Mouse (Mus musculus) gastrocnemius, postnatal 25 days (tissue): Measurements from ENCODE around the gene Ankrd40. TPM values are rescaled to one million over a fixed set of nuclear protein-coding genes. Genes with fewer than 3 reads are reported as not detected.

Experiments
- DNase-seq: peaks from one replicate; pipeline ENCODE4 v3.0.0; 2022
- long read RNA-seq, 2 experiments: library from polyadenylated mRNA; stranded (forward); transcript quantifications; one replicate each; pipeline ENCODE4 v2.0.0; 2021
- total RNA-seq, 2 experiments: library from RNA; stranded (reverse); gene quantifications; 1 replicate in 1 of 2; 2 replicates in 1 of 2; pipeline ENCODE4 v1.2.3; 2021

The Ankrd40 gene
- 100 to 1,000 TPM; 191 to 205 TPM for total RNA-seq
- long read RNA-seq, experiment 1, transcript Ankrd40-203 (5 exons, 3,487 nt), result major isoform, 146 of 164 reads
- long read RNA-seq, experiment 1, partial matches to known transcripts, result 6 of 164 reads
- long read RNA-seq, experiment 1, other reads (novel, unspliced or antisense), result 8 of 164 reads
- long read RNA-seq, experiment 2, transcript Ankrd40-203 (5 exons, 3,487 nt), result major isoform, 192 of 228 reads
- long read RNA-seq, experiment 2, transcript Ankrd40-201 (5 exons, 1,215 nt), result minor isoform, 6 of 228 reads
- long read RNA-seq, experiment 2, transcript Ankrd40-202 (5 exons, 1,477 nt), result minor isoform, 7 of 228 reads
- long read RNA-seq, experiment 2, partial matches to known transcripts, result 19 of 228 reads
- long read RNA-seq, experiment 2, other reads (novel, unspliced or antisense), result 4 of 228 reads

DNA sequence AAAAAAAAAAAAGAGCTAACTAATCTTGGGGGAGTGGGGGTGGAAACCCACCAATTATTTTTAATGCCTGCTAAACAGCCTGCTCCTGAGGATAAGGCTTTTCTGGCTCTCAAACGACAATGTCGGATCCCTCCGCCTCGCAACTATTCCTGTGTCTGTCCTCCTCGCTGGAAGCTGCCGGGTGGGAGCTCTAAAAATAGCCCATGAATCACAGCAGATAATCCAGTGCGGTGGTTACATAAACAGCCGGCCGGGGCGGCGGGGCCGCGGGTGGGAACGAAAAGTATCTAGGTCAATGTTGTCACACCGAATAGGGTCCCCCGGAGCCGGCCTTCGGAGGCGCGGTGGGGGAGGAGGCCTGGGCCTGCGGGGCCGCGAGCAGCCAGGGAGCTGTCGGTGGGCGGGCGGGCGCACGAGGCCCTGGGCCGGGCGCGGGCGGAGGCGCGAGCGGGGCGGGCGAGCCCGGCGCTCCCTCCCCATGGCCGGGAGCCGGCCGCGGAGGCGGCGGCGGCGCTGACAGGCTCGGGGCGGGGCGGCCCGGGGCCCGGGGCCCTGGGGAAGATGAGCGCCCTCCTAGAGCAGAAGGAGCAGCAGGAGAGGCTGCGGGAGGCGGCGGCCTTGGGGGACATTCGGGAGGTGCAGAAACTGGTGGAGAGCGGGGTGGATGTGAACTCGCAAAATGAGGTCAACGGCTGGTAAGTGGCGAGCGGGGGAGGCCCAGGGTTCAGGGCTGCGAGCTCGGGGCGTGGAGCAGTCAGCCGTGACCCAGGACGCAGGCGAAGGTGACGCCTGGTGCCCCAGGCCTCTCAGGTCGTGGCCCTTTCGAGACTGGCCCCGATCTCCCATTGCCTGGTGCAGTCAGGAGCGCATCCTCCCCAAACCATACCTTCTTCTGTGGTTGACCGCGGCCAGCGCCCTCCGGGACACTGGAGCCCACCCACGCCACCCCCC is at the start of gene Ankrd40:
Ankrd40 (plus strand) TSS at position 309 of the 951 bp plus-strand sequence.
- peak; percentile 95 for DNase-seq

DNA sequence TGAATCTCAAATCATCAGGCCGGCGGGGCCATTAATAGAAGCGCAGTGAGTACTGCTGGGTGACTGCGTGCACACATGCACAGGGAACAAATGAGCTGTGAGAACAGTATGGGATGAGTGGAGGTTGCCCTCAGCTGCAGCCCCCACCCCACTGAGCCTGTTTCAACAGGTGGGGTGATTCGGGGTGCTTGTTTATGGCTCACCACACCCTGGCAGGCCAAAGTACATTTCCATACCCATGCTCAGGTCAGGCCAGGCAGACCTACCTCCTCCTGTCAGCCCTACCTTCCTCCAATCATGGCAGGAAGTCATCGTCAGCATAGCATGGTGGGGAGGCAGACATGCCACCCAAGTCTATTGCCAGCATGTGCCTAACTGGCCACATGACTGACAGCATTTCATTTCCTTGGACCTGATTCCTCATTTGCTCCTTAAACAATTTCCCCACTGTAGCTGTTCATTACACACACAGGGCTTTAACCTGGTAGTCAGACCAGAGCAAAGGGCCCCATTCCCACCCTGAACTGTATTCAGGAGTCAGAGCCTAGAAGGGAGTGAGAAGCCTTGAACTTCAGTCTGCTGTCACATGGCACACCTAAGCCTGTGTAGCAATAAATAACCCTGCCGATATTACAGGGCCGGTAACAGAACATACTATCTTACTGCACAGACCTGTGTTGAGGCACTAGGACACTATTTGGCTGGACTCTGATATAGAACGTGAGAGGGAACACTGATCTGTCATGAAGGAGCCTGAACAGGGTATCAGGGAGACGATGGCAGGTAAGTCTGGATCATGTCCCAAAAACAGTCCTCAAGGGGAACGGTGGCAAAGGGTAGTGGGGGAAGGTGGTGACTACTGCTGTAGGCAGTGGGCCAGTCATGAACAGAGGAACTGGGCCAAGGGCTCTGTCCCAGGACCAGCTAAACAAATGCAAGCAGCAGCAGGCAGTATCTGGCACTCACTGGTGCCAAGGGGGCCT is 46.3 kb upstream of the Ankrd40 start, which contains the start of gene Gm21885:
Gm21885 (plus strand) TSS at position 675 of the 983 bp plus-strand sequence.
- DNase-seq, result no peak

DNA sequence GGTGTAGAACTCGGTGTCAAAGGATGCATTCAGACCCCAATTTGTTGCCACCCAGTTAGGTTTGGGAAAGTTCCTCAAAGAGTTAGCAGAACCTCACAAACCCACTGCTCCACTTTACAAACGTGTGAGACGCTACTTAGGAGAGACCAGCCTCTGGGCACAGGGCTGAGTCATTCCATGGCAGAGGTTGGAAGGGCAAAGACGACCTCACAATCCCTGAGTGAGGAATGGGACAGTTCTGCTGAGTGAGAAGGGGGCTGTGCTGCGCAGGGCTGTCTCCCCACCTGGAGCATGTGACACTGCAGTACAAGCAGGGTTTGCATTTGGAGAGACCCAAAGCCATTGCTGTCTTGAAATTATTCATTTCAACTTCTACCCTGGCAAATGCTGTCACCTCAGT is 45.5 kb upstream of the Ankrd40 start:
- DNase-seq, result no peak

DNA sequence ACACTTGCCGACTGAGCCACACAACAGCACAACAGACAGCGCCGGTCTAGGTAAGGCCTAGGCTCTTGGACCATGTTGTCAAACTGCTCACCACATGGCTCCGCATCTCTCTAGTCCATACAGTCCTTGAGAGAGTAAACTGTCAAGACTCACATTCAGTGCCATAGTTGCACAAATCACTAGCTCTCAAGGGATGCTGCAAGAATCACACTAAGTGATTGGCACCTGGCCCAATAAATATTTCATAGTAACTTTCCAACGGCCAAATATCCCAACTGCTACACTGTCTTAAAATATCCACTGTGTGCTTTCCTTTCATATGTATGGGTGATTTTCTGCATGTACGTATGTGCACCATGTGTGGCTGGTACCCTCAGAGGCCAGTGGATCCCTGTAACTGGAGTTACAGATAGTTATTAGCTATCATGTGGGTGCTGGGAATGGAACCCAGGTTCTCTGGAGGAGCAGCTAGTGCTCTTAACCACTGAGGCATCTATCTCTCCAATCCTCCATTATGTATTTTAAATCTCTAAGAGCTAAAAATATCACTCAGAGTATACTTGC is 44.2 kb upstream of the Ankrd40 start:
- DNase-seq, result no peak

DNA sequence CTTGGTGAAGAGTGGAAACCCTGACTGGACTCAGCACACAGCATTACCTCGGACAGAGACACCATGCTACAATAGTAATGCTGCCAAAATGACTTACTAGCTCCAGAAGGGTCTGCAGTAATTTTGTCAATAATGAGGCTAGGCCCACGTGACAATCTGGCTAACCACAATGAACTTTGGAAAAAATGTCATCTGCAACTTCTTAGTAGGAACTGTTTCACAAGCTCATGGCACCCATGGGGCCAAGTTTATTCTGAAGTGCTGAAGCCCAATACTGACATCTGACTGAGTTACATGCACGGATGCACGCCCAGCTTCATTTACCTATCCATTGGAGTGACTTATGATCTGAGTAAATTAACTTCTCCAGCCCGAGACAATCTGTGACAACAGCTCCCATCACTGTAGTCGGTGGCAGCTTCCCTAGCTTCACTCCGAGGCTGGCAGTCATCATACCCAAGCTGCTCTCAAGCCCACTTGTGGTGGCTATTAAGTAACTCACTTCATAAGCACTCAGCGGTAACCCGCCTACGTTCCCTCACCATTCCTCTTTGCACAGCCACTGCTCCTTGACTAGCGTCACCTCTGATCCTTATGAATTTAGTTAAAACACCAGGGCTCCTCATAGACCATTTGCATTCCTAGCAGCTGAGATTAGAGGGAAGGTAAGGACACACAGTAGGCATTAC is 41.8 kb upstream of the Ankrd40 start:
- no peak for DNase-seq

DNA sequence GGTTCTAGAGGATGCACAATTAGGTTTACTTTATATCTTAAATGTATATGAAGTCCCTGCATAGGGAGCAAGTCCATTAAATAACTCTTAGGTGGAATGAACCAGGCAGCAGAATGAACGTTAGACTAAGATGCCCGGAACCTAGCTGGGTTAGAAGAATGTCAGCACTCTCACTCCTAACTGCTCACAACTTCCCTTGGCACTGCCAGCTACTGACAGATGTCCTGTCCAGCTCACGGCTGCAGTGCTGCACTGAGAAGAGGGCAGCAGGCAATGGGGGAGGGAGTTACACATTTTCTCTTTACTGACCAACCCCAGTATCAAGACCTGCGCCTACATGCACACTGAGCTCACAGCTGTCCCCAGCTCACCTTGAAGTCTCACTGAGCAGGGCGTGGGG is 40.7 kb upstream of the Ankrd40 start:
- DNase-seq, result no peak

DNA sequence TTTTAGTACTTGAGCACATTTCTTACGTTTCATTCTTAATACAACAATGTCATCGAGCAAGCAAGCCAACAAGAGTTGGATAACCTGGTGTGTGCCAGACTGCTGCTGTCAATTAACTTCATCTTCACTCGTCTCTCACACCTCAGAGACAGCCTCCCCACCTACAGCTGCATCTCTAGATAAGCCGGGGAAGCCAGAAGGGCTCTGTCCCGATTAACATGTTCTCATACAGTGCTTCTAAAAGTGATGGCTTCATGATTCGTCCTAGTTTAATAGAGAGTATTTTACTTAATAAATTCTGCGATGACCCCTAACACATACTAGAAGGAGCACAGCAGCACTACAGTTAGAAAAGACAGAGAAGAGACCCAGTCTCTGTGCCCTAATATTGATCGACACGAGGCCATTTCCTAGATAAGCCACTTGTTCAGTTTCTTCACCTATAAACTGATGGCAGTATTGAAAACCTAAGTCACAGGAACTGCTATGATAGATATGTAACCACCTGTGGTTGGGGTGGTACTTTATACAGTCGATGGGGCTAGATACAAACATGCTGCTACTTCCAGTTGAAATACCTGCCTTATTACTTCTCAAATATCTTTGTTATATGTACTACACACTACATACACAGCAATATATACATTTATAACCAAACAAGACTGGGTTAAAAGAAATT is 37.6 kb upstream of the Ankrd40 start:
- DNase-seq, result no peak

DNA sequence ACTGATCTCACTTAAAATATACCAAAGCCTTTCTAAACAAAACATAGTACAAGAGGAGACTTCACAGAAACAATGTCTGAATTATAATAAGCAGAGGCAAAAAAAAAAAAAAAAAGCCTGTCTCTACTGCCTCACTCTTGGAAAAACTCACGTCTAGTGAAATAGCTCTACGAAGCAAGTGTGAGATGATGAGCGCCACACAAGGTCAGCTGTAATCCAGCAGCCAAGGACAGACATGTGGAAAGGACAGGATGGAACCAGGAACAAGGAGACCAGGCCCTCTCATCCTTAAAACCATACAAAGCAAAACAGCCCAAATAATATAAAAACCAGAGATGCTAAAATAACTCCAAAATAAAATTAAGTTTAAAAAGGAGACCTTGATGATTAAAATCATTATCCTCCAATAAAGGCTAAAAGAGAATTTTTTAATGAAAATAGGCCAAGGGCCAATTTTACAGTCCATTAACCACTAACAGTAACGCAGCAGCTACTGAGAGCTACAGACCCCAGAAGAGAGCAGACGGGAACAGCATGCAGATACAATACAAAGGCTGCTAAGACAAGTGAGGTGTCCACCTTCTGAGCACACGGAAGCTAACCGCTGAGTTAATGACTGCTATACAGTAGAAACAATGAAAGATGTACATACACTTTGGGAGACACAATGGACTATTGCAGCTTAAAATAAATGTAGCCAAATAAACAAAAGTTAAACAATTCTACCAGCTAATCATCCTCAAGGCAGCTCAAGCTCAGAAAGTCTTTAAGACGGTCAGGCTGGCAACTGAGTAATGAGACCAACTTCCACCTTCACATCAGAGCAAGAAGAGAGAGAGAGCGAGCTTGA is 32.6 kb upstream of the Ankrd40 start:
- no peak for DNase-seq

DNA sequence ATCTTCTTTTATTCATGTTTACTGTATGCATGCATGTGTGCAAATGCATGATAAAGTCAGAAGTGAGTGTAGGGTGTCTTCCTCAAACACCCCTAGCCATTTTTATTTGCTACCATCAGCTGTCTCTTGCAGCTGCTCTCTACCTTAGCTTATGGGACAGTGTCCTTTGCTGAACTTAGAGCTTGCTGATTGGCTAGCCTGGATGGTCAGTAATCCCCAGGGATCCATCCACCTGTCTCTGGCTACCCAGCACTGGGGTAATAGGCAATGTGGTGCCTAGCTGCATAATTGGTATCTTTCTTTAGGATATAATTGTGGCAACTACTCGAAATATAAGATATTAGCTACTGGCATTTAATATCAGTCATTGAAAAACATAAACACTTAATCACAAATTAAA is 15.1 kb upstream of the Ankrd40 start:
- DNase-seq, result no peak

DNA sequence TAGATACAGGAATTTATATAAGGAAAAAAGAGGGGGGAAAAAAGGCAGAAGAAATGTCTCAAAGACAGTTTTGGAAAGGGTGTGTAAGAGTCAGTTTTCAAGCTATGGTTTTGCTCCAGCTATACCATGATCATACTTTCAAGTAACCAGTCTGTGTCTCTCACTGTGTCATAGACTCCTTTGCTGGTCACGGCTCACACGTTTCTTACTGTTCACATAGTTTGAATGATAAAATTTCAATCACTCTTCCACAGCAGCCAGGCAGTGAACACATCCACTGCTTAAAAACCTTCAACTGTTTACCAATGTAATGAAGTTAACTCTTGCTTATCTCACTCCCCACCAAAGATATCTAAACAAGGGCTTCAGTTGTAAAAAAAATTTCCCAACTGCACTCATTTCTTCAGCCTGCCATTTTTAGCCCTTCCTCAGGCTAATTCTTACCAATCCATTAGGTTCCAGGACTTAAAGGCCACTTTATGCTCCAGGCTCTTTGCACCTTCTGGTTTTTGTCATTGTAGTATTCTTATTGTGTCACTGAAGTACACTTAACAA is 13.6 kb upstream of the Ankrd40 start:
- no peak for DNase-seq

DNA sequence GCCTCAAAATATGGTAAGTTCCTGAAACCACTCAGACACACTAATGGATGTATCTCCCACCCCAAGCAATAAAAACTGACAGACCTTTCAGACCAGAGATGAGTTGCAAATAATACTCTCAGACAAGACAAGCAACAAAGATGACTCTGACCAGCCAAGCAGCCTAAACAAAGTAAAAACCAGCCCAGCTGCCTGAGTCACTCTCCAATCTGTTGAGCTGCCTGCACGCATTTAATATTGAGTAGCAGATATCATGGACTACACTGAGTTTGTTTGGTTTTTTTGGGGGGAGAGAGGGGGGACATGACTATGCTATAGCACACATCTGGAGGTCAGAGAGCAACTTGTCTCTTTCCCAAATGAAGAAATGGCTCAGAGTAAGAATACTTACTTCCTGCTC is 12.5 kb upstream of the Ankrd40 start:
- no peak for DNase-seq

DNA sequence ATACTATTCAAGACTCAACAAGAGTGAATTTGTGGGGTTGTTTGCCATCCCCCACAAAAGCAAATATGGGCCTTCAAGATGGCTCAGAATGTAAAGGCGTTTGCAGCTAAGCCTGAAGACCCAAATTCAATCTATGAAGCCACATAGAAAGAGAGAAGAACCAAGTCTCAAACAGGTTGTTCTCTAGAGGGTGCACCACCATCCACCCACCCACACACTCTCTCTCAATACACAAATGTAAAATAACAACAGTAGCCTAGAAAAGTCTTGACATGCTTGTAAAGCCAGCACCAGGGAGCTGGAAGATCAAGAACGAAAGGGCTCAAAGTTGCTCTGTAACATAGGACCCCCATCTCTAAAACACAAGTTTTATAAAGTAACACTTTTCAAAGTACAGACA is 11.3 kb upstream of the Ankrd40 start:
- DNase-seq, result no peak

DNA sequence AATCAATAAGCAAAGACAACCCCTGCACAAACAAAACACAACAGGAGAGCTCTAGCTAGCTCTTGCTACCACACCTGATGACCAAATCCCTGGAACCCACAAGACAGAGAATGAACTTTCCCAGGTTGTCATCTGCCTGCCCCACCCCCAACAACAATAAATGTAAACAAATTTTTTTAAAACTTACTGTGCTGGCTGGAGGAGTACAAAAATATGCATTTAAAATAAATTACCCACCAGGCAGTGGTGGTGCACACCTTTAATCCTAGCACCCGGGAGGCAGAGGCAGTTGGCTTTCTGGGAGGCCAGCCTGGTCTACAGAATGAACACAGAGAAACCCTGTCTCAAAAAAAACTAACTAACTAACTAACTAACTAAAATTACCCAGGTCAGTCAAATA is 10.8 kb upstream of the Ankrd40 start:
- no peak for DNase-seq

DNA sequence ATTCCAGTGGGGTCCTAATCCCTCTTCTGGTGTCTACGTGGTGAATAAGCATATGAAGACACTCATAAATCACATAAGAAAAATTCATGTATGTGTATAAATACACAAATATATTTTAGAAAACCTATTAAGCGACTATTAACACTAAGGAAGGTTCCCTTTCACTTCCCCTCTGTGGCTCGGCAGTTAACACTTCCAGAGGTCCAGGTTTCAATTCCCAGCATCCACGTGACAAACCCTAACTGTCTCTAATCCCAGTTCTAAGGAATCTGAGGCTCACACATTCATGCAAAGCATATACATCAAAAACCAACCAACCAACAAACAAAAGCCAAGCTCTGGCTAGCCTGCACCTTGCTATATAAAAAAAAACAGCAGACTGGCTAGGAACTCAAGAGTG is 10.3 kb upstream of the Ankrd40 start:
- DNase-seq, result no peak

DNA sequence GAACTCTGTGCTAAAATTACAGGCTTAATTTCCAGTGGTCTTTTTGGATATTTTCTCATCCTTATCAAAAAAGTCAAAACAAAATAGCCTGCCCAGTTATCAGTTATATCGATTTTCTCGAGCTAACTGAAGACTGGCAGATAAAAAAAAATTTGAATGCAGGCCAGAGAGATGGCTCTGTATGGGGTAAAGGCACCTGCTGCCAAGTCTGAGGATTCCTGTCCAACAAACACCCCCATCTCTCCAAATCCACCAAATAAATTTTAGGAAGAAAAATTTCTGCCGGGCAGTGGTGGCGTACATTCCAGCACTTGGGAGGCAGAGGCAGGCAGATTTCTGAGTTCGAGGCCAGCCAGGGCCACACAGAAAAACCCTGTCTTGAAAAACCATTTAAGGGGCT is 9.7 kb upstream of the Ankrd40 start:
- DNase-seq, result no peak

DNA sequence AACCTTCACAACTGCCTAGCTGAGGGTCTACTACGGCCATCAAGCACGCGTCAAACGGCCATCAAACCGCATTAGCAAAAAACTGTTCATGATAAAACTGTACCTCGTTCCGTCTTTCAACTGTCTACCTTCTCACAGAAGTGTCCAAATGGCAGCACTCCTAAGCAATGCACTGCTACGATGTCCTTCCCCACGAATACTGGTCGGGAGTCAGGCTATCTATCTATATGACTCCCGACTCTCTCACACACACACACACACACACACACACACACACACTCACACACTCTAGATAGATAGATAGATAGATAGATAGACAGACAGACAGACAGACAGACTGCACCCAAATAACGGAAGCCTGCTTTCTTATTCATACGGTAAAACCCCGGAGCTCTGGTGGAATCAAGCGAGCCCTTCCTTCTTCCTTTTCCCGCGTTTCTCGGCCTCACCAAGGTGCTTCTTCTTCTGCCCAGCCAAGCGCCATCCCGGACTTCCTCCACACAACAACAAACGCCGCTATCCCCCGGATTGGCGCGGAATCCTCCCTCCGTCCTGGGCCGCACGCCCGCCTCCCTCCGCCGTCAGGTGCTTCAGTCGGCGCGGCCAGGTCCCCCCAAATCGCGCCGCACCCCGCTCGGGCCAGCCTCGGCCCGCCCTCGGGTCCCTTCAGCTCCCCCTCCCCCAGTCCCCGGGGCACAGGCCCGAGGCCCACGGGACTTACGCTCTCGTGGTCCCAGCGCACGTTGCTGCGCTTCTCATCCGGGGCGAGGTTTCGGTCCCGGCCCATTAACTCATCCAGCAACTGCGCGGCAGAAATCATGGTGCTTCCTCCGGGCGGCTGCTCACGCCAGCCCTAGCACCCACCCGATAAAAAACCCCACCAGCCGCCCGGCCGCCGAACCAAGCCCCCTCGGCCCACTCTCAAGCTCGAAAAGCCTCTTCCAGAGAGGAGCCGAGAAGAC is 6.6 kb upstream of the Ankrd40 start:
- DNase-seq, result no peak

DNA sequence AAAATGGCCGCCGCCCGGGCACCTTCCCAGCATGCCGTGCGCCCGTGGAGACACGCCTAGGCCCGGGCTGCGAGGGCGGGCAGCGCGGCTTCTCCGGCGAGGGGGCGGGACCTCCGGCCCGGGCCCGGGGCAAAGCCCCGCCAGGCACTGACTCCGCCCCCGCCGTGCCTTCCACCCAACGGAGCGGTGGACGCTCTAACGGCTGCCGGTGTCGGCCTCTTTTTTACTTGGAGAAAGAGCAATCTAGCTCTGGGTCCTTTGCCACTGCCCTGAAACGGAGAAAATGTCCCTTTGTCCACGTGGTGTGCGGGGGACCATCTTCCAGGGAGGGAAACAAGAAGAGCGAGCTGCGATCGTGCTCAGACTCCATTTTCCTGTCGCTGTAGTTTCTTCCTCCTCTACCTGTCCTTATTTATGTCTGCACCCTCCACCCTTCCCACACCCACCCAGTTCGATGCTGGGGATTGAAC is 5.8 kb upstream of the Ankrd40 start, which contains the start of gene Luc7l3:
Luc7l3 (minus strand) TSS at position 58 of the 470 bp plus-strand sequence.
- peak; percentile 95 for DNase-seq
